Mouse (Mus musculus) forebrain, postnatal 0 days (tissue): ENCODE data around the gene Ciz1. TPM values are rescaled to one million over a fixed set of nuclear protein-coding genes. Genes with fewer than 3 reads are reported as not detected.

Source experiments
- ATAC-seq: fragments of 200-750 bp; cut with Nextera tagmentation; 2 replicates; pipeline ENCODE4 v1.8.0; 2017; ENCODE audit warnings: mild to moderate bottlenecking, moderate library complexity
- DNase-seq: peaks from one replicate; pipeline ENCODE4 v3.0.0-alpha.2; 2015
- H3K27ac ChIP-seq: fragments of 300-500 bp; sonication (generic); 2 replicates; pipeline ENCODE4 v1.5.1; 2014; ENCODE audit warnings: low read depth, mild to moderate bottlenecking, antibody characterized with exemption, low read length, moderate library complexity, mixed read lengths
- H3K27me3 ChIP-seq: fragments of 300-500 bp; sonication (generic); 2 replicates; pipeline ENCODE4 v1.6.1; 2014; ENCODE audit warnings: mild to moderate bottlenecking, low read length, mixed read lengths; ENCODE audit not compliant: insufficient read depth
- H3K36me3 ChIP-seq: fragments of 300-500 bp; sonication (generic); 2 replicates; pipeline ENCODE4 v1.6.1; 2014; ENCODE audit warnings: mild to moderate bottlenecking, moderate library complexity; ENCODE audit not compliant: insufficient read depth
- H3K4me1 ChIP-seq: fragments of 300-500 bp; sonication (generic); 2 replicates; pipeline ENCODE4 v1.6.1; 2014; ENCODE audit warnings: antibody characterized with exemption; ENCODE audit not compliant: insufficient read depth
- H3K4me2 ChIP-seq: fragments of 300-500 bp; sonication (generic); 2 replicates; pipeline ENCODE4 v1.6.1; 2014; ENCODE audit warnings: low read depth, mild to moderate bottlenecking, moderate library complexity
- H3K4me3 ChIP-seq: fragments of 300-500 bp; sonication (generic); 2 replicates; pipeline ENCODE4 v1.5.1; 2014; ENCODE audit warnings: low read depth, low read length, mixed read lengths
- H3K9ac ChIP-seq: fragments of 300-500 bp; sonication (generic); 2 replicates; pipeline ENCODE4 v1.6.1; 2014; ENCODE audit warnings: mild to moderate bottlenecking
- H3K9me3 ChIP-seq: fragments of 300-500 bp; sonication (generic); 2 replicates; pipeline ENCODE4 v1.6.1; 2016; ENCODE audit warnings: low read length
- CTCF ChIP-seq: sonication (generic); IDR thresholded peaks from 2 replicates; pipeline ENCODE4 v1.5.1; 2016; ENCODE audit warnings: antibody characterized with exemption, control low read depth, low read depth
- WGBS: fragments of 180-500 bp; shearing (Covaris S2); extraction: QIAGEN DNeasy Blood & Tissue Kit; methylation state at CpG from one replicate; pipeline ENCODE4 v1.1.7; 2014; 5-methylcytosine and 5-hydroxymethylcytosine counted together
- polyA plus RNA-seq: library from polyadenylated mRNA; unstranded; fragments of >200 nt; fragmentation: Nextera tagmentation; extraction: Ambion mirVana; gene quantifications from 2 replicates; pipeline ENCODE4 v1.2.1, GENCODE M21; 2015
- total RNA-seq: library from RNA; depleted of rRNA; stranded (reverse); fragments of >200 nt; gene quantifications from 2 replicates; pipeline ENCODE4 v1.2.3, GENCODE M21; 2014

Gene Ciz1
- total and polyA plus RNA-seq, 2 experiments from 2014 or later = 51.5 to 78.2 TPM

- TF ChIP-seq CTCF = peak; percentile 64
- ATAC-seq (no peak), DNase-seq (no peak)
- peaks cover 7% of the 10 kb centered on the region; the same call in 1 of the 2 replicates for H3K36me3 ChIP-seq
- peaks cover 6% of the 10 kb centered on the region; the same call in 1 of the 2 replicates for H3K4me1 ChIP-seq
- peak overlapping the region; percentile 87 for H3K9ac ChIP-seq
- H3K4me2 ChIP-seq = peak overlapping the region; percentile 91
- 4% methylated on average over 8 of the region's 8 CpGs for WGBS
- H3K27ac ChIP-seq = peak overlapping the region; percentile 86
- no peaks in the 10 kb centered on the region for H3K9me3 ChIP-seq
- no peaks in the 10 kb centered on the region for H3K27me3 ChIP-seq
- peak overlapping the region; percentile 89 for H3K4me3 ChIP-seq
These were observed 42.8 kb downstream of the Ciz1 start for GRCm38 (mm10) chr2:32394973-32395372.

- Histone ChIP-seq H3K27me3 (no peaks in the 10 kb centered on the region), H3K9ac (peak within 1 kb of the TSS; percentile 87), H3K4me1 (peaks cover 6% of the 10 kb centered on the region; the same call in 1 of the 2 replicates), H3K36me3 (peaks cover 13% of the 10 kb centered on the region), H3K9me3 (no peaks in the 10 kb centered on the region), H3K27ac (peak within 1 kb of the TSS; percentile 86), H3K4me3 (peak within 1 kb of the TSS; percentile 89), H3K4me2 (peak within 1 kb of the TSS; percentile 91)
- ATAC-seq (peak; percentile 91), DNase-seq (no peak)
- 2% methylated on average over 31 of the region's 31 CpGs for WGBS
- TF ChIP-seq CTCF = no peak
These were observed 43.4 kb downstream of the Ciz1 start, which contains the start of gene Ptges2 for GRCm38 (mm10) chr2:32395484-32395945. Gene Ptges2 (plus strand): TSS chr2:32395896.

- peak; percentile 98 for ATAC-seq
These were observed 44.0 kb downstream of the Ciz1 start for GRCm38 (mm10) chr2:32395946-32396621.

GRCm38 (mm10) chr2:32396695-32397094 lies 44.6 kb downstream of the Ciz1 start:
- ATAC-seq (no peak), DNase-seq (no peak)
- peak overlapping the region; percentile 87 for H3K9ac ChIP-seq
- TF ChIP-seq CTCF = no peak
- H3K4me2 ChIP-seq = peak overlapping the region; percentile 91
- no peaks in the 10 kb centered on the region for H3K9me3 ChIP-seq
- peaks cover 23% of the 10 kb centered on the region for H3K36me3 ChIP-seq
- peaks cover 6% of the 10 kb centered on the region; the same call in 1 of the 2 replicates for H3K4me1 ChIP-seq
- peak overlapping the region; percentile 89 for H3K4me3 ChIP-seq
- H3K27ac ChIP-seq = peak overlapping the region; percentile 86
- 0% methylated on average over 15 of the region's 15 CpGs for WGBS
- no peaks in the 10 kb centered on the region for H3K27me3 ChIP-seq

More at GRCm38 (mm10) chr2:32395946-32396621, 44.0 kb downstream of the Ciz1 start:
- Histone ChIP-seq H3K4me1 (peaks cover 6% of the 10 kb centered on the region; the same call in 1 of the 2 replicates), H3K4me3 (peak overlapping the region; percentile 89), H3K27me3 (no peaks in the 10 kb centered on the region), H3K4me2 (peak overlapping the region; percentile 91), H3K36me3 (peaks cover 19% of the 10 kb centered on the region), H3K9ac (peak overlapping the region; percentile 87), H3K27ac (peak overlapping the region; percentile 86), H3K9me3 (no peaks in the 10 kb centered on the region)
- peak; percentile 4; the same call in 1 of the 2 replicates for TF ChIP-seq CTCF
- WGBS = 5% methylated on average over 57 of the region's 59 CpGs
- peak; percentile 96 for DNase-seq

GRCm38 (mm10) chr2:32404663-32405062 lies 52.5 kb downstream of the Ciz1 start:
- DNase-seq = peak; percentile 98
- Histone ChIP-seq H3K9ac (no peak overlapping the region), H3K4me1 (no peaks in the 10 kb centered on the region), H3K9me3 (no peaks in the 10 kb centered on the region), H3K27me3 (no peaks in the 10 kb centered on the region), H3K27ac (no peak overlapping the region), H3K36me3 (peaks cover 32% of the 10 kb centered on the region), H3K4me3 (no peak overlapping the region), H3K4me2 (no peak overlapping the region)
- peak; percentile 100 for TF ChIP-seq CTCF
- WGBS = 14% methylated on average over 2 of the region's 2 CpGs
- ATAC-seq = peak; percentile 66; the same call in 1 of the 2 replicates

GRCm38 (mm10) chr2:32407144-32407824 lies 55.2 kb downstream of the Ciz1 start:
- Histone ChIP-seq H3K9me3 (no peaks in the 10 kb centered on the region), H3K4me1 (no peaks in the 10 kb centered on the region), H3K9ac (no peak overlapping the region), H3K36me3 (peaks cover 8% of the 10 kb centered on the region), H3K27me3 (no peaks in the 10 kb centered on the region), H3K4me3 (no peak overlapping the region), H3K4me2 (no peak overlapping the region), H3K27ac (no peak overlapping the region)
- no peak for DNase-seq
- TF ChIP-seq CTCF = no peak
- no peak for ATAC-seq
- 81% methylated on average over 7 of the region's 7 CpGs for whole genome bisulfite sequencing
